ENCODE assay signal across 8 mouse cellular contexts in the genomic region with DNA sequence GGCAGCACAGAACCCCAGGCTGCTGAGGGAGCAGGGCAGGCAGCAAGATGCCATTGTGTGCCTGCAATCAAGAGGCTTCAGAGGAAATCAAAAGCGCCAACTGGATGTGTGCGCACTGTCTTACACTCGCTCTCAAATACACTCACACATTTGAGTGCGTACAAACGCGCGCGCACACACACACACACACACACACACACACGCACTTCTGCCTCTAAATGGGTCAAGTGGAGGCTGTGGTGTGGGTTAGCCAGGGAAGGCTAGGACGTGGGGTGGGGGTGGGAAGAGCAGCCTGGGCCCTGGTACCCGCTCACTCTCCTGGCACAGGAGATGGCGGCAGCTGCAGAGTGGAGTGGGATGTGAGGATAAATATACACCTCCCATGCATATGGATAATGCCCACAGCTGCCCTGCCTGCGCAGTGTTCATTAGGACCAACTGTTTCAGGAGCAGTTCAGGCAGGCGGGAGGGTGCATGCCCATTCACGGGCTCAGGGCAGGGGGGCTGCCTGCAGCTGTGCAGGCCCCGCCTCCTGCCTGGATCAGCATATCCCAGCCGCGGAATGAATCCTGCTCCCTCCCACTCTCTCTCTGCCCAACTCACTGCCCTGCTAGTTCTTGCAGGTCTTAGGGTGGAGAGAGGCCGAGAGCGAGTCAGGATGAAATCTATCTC. TPM values are rescaled to one million over a fixed set of nuclear protein-coding genes. Genes with fewer than 3 reads are reported as not detected.
A peak's percentile ranks its signal among the peaks of the same experiment; 100 is the strongest.
DNase-seq lines count a peak whose midpoint lies in the region; ATAC-seq and TF ChIP-seq lines count a peak whose summit lies in the region.

No protein-coding gene starts in this region.

- 26% methylated on average over 20 of the region's 20 CpGs for WGBS in cerebellum, adult 2 months
- WGBS in intestine, embryonic 16.5 days: 8% methylated on average over 20 of the region's 20 CpGs
- WGBS in limb, embryonic 12.5 days: 8% methylated on average over 20 of the region's 20 CpGs

- no peaks in the 10 kb centered on the region for H3K9me3 ChIP-seq in intestine, embryonic 16.5 days (ENCODE audit: control insufficient read depth, low read length)
- H3K9me3 ChIP-seq in limb, embryonic 12.5 days: no peaks in the 10 kb centered on the region

- no peaks in the 10 kb centered on the region for H3K36me3 ChIP-seq in intestine, embryonic 16.5 days (ENCODE audit: control insufficient read depth, insufficient read depth, low read length)
- H3K36me3 ChIP-seq in limb, embryonic 12.5 days: no peaks in the 10 kb centered on the region
- H3K36me3 ChIP-seq in myocyte (ENCODE audit: control insufficient read depth, insufficient read depth): no peaks in the 10 kb centered on the region

- TF ChIP-seq CTCF in cerebellum, adult 2 months (IDR thresholded peaks at IDR 0.05; ENCODE audit: borderline replicate concordance, insufficient read depth, low read depth, low read length): no peak

- H3K4me1 ChIP-seq in cerebellum, adult 2 months (ENCODE audit: control insufficient read depth, insufficient read depth, low read length): peaks cover 28% of the 10 kb centered on the region
- peaks cover 51% of the 10 kb centered on the region for H3K4me1 ChIP-seq in intestine, embryonic 16.5 days (ENCODE audit: control insufficient read depth, insufficient read depth, low read length)
- H3K4me1 ChIP-seq in limb, embryonic 12.5 days (replicated peaks): peaks cover 79% of the 10 kb centered on the region

- TF ChIP-seq POLR2A in cerebellum, adult 2 months (IDR thresholded peaks at IDR 0.05; ENCODE audit: borderline replicate concordance, insufficient read depth, low read length): no peak
- peak; percentile 68 for TF ChIP-seq POLR2A in myocyte (IDR thresholded peaks at IDR 0.05; ENCODE audit: insufficient read length, low read depth)

- no peaks in the 10 kb centered on the region for H3K27me3 ChIP-seq in cerebellum, adult 2 months (ENCODE audit: control insufficient read depth, insufficient read depth, low read length)
- no peaks in the 10 kb centered on the region for H3K27me3 ChIP-seq in intestine, embryonic 16.5 days (replicated peaks; ENCODE audit: control insufficient read depth, insufficient read depth, low read length)
- no peaks in the 10 kb centered on the region for H3K27me3 ChIP-seq in limb, embryonic 12.5 days
- no peaks in the 10 kb centered on the region for H3K27me3 ChIP-seq in myocyte (ENCODE audit: control insufficient read depth, insufficient read depth, insufficient read length)

- H3K79me2 ChIP-seq in myocyte (ENCODE audit: control insufficient read depth, insufficient read depth): no peaks in the 10 kb centered on the region

- ATAC-seq in cerebellum, adult (ENCODE audit: insufficient number of reproducible peaks, low FRiP score, low TSS enrichment): 0 out of 2 replicates have a peak, but pooled peaks have one; percentile 4
- peak; percentile 60 for ATAC-seq in intestine, embryonic 16.5 days
- peak; percentile 83 for ATAC-seq in limb, embryonic 12.5 days (ENCODE audit: insufficient number of reproducible peaks, insufficient read depth, low FRiP score, low TSS enrichment, low read depth)
- ATAC-seq in erythroid progenitor cell, adult 5-6 weeks (replicated peaks; ENCODE audit: low FRiP score, poor library complexity, severe bottlenecking): no peak

- H3K27ac ChIP-seq in cerebellum, adult 2 months (ENCODE audit: insufficient read depth, low read length): no peak overlapping the region
- H3K27ac ChIP-seq in intestine, embryonic 16.5 days (ENCODE audit: low read length): peak overlapping the region; percentile 52
- peak overlapping the region; percentile 87 for H3K27ac ChIP-seq in limb, embryonic 12.5 days

- H3ac ChIP-seq in myocyte (ENCODE audit: control insufficient read depth, insufficient read length): peak overlapping the region; percentile 1

- H3K9ac ChIP-seq in intestine, embryonic 16.5 days (ENCODE audit: low read depth, low read length): peak overlapping the region; percentile 47
- H3K9ac ChIP-seq in limb, embryonic 12.5 days (replicated peaks): peak overlapping the region; percentile 28

- peak overlapping the region; percentile 32 for H3K4me3 ChIP-seq in cerebellum, adult 2 months (replicated peaks; ENCODE audit: insufficient read depth, low read depth, low read length)
- H3K4me3 ChIP-seq in intestine, embryonic 16.5 days (ENCODE audit: low read length): peak overlapping the region; percentile 21
- H3K4me3 ChIP-seq in limb, embryonic 12.5 days (replicated peaks): peak overlapping the region; percentile 24
- peak overlapping the region; percentile 22 for H3K4me3 ChIP-seq in myocyte

- H3K4me2 ChIP-seq in intestine, embryonic 16.5 days (ENCODE audit: low read depth, low read length): peak overlapping the region; percentile 21
- peak overlapping the region; percentile 61 for H3K4me2 ChIP-seq in limb, embryonic 12.5 days
- H3K4me2 ChIP-seq in myocyte (ENCODE audit: low read depth): peak overlapping the region; percentile 96

- DNase-seq in cerebellum, adult 11 months: no peak
- peak; percentile 52 to 60 for DNase-seq in cerebellum, adult 2 months
- DNase-seq in frontal cortex, postnatal 10 days (ENCODE audit: low spot score in 2 of 2): peak; percentile 74 to 86

TF ChIP-seq in myocyte, 11 proteins besides CTCF, POLR2A, EP300 and RAD21:
- peak; percentile 68 for TF ChIP-seq TCF12 (IDR thresholded peaks at IDR 0.05; ENCODE audit: insufficient read depth, poor library complexity, severe bottlenecking)
- peak; percentile 44 to 97 (median 93) for TF ChIP-seq MYOG (IDR thresholded peaks at IDR 0.05; ENCODE audit: control insufficient read depth in 1 of 3, insufficient read depth in 1 of 3, insufficient read length in 2 of 3, low read depth in 2 of 3)
- TF ChIP-seq CEBPB (IDR thresholded peaks at IDR 0.05; ENCODE audit: insufficient read depth, poor library complexity, severe bottlenecking): no peak
- TF ChIP-seq MAX (IDR thresholded peaks at IDR 0.05; ENCODE audit: low read depth): no peak
- peak in 2 of 3 experiments; percentile 92 to 97 for TF ChIP-seq MYOD1 (IDR thresholded peaks at IDR 0.05; ENCODE audit: control insufficient read depth in 1 of 3, insufficient read length in 2 of 3, low read depth in 2 of 3)
- peak; percentile 64 for TF ChIP-seq POLR2AphosphoS2 (IDR thresholded peaks at IDR 0.05; ENCODE audit: insufficient read length, low read depth)
- TF ChIP-seq REST (IDR thresholded peaks at IDR 0.05; ENCODE audit: insufficient read depth, insufficient read length): no peak
- TF ChIP-seq SRF (IDR thresholded peaks at IDR 0.05; ENCODE audit: control insufficient read depth, insufficient read length, low read depth): peak; percentile 59
- no peak for TF ChIP-seq E2F4 (IDR thresholded peaks at IDR 0.05; ENCODE audit: insufficient read depth)
- TF ChIP-seq TCF3 (IDR thresholded peaks at IDR 0.05; ENCODE audit: insufficient read length, low read depth): peak; percentile 70
- no peak for TF ChIP-seq USF1 (IDR thresholded peaks at IDR 0.05; ENCODE audit: low read depth)

RNA-seq across cellular contexts. Expression of gene Trim8, which starts 22.1 kb away (rescaled TPM):
- polyA plus RNA-seq in cerebellum, adult 2 months (2012; rRNA removed): 40.3 and 43.4 TPM in 2 replicates
- polyA plus RNA-seq in intestine, embryonic 16.5 days (2015; fragmentation: Nextera tagmentation; extraction: Ambion mirVana): 10.1 and 13.7 TPM in 2 replicates
- polyA plus RNA-seq in limb, embryonic 12.5 days (2016; fragmentation: Nextera tagmentation; extraction: Ambion mirVana): 17.3 and 21.5 TPM in 2 replicates
- polyA plus RNA-seq in myocyte (2012; fragmentation: generic; extraction: Trizol): 42.3 TPM
- 4.2 and 9.4 TPM in 2 replicates for total RNA-seq in erythroid progenitor cell, adult 5-6 weeks (2015; ENCODE audit: low replicate concordance)
- 5.5 and 7.7 TPM in 2 replicates for total RNA-seq in erythroid progenitor cell, adult 5-6 weeks (2017; ENCODE audit: low replicate concordance)

RNA-seq across cellular contexts. Expression of gene Arl3, which starts 49.4 kb away (rescaled TPM):
- polyA plus RNA-seq in cerebellum, adult 2 months (2012; rRNA removed): 205 and 227 TPM in 2 replicates
- polyA plus RNA-seq in intestine, embryonic 16.5 days (2015; fragmentation: Nextera tagmentation; extraction: Ambion mirVana): 53.9 and 64.5 TPM in 2 replicates
- 167 and 173 TPM in 2 replicates for polyA plus RNA-seq in limb, embryonic 12.5 days (2016; fragmentation: Nextera tagmentation; extraction: Ambion mirVana)
- polyA plus RNA-seq in myocyte (2012; fragmentation: generic; extraction: Trizol): 81.9 TPM
- 4.6 and 15.1 TPM in 2 replicates for total RNA-seq in erythroid progenitor cell, adult 5-6 weeks (2015; ENCODE audit: low replicate concordance)
- total RNA-seq in erythroid progenitor cell, adult 5-6 weeks (2017; ENCODE audit: low replicate concordance): 6.7 and 24.4 TPM in 2 replicates

RNA-seq across cellular contexts. Expression of gene Sfxn2, which starts 49.5 kb away (rescaled TPM):
- polyA plus RNA-seq in cerebellum, adult 2 months (2012; rRNA removed): 7.0 and 7.7 TPM in 2 replicates
- polyA plus RNA-seq in intestine, embryonic 16.5 days (2015; fragmentation: Nextera tagmentation; extraction: Ambion mirVana): 16.7 and 18.1 TPM in 2 replicates
- polyA plus RNA-seq in limb, embryonic 12.5 days (2016; fragmentation: Nextera tagmentation; extraction: Ambion mirVana): 18.3 and 25.2 TPM in 2 replicates
- polyA plus RNA-seq in myocyte (2012; fragmentation: generic; extraction: Trizol): 0.62 TPM
- total RNA-seq in erythroid progenitor cell, adult 5-6 weeks (2015; ENCODE audit: low replicate concordance): 0.72 and 19.3 TPM in 2 replicates
- total RNA-seq in erythroid progenitor cell, adult 5-6 weeks (2017; ENCODE audit: low replicate concordance): 0.98 and 5.8 TPM in 2 replicates

Comparison
In these comparisons a context has a peak if more than half of its experiments do, and no peak if none do; other contexts are left out.
1. H3K4me2 ChIP-seq: peak in every context shown above with its lines; median percentile 96 in myocyte; 61 in limb, embryonic 12.5 days; 21 in intestine, embryonic 16.5 days.